Mouse (Mus musculus): ENCODE measurements around the gene Slc24a4. TPM values are rescaled to one million over a fixed set of nuclear protein-coding genes. Genes with fewer than 3 reads are reported as not detected.

Gene Slc24a4
- 9.3 and 12.2 TPM in 2 replicates for polyA plus RNA-seq (2021; fragmentation: Nextera tagmentation)
- long read RNA-seq, experiment 1, full-length matches to known transcripts = 48 of 66 reads
- long read RNA-seq, experiment 1, partial matches to known transcripts = 3 of 66 reads
- long read RNA-seq, experiment 1, other reads (novel, unspliced or antisense) = 15 of 66 reads
- long read RNA-seq, experiment 2, transcript Slc24a4-203 (17 exons, 1,955 nt) = major isoform, 6 of 11 reads
- long read RNA-seq, experiment 2, partial matches to known transcripts = 1 of 11 reads
- long read RNA-seq, experiment 2, other reads (novel, unspliced or antisense) = 4 of 11 reads

GRCm38 (mm10) chr12:102128081-102128790 is at the start of gene Slc24a4:
Gene Slc24a4 (plus strand): TSS chr12:102128733.

GRCm38 (mm10) chr12:102282763-102283482 is 154.4 kb downstream of the Slc24a4 start, which contains the start of gene Rin3:
Gene Rin3 (plus strand): TSS chr12:102283048.

Other genes starting within 250 kb of the Slc24a4 start
- 15.0 and 21.5 TPM in 2 replicates for gene Trip11, start 215.5 kb upstream of the Slc24a4 start, polyA plus RNA-seq (2021; fragmentation: Nextera tagmentation)
- gene Atxn3, start 170.5 kb upstream of the Slc24a4 start, polyA plus RNA-seq (2021; fragmentation: Nextera tagmentation) = 5.1 and 10.1 TPM in 2 replicates
- gene Cpsf2, start 152.7 kb upstream of the Slc24a4 start, polyA plus RNA-seq (2021; fragmentation: Nextera tagmentation) = 9.6 and 11.2 TPM in 2 replicates
- 0.91 and 3.5 TPM in 2 replicates for gene Rin3, start 154.3 kb downstream of the Slc24a4 start, polyA plus RNA-seq (2021; fragmentation: Nextera tagmentation)